Mouse (Mus musculus): Measurements from ENCODE around the gene Thsd7b. TPM values are rescaled to one million over a fixed set of nuclear protein-coding genes. Genes with fewer than 3 reads are reported as not detected.
"Not testable (repeated sequence)": the region's sequence is repeated elsewhere in the genome, so short reads cannot be mapped to it uniquely, and the experiment has no call there.

Thsd7b gene
- polyA plus RNA-seq, 1 experiment, result 0.02 TPM

GRCm38 (mm10) chr1:129644252-129644861 is 371.3 kb downstream of the Thsd7b start:
- no peak overlapping the region for H3K4me3 ChIP-seq (ENCODE audit: insufficient read depth, poor library complexity, severe bottlenecking)
- no peak overlapping the region for H3ac ChIP-seq (ENCODE audit: control insufficient read depth, insufficient read length, low read depth)
- TF ChIP-seq CTCF (IDR thresholded peaks at IDR 0.05; ENCODE audit: control insufficient read depth, insufficient read depth, insufficient read length), result no peak
- no peak for TF ChIP-seq MAX (IDR thresholded peaks at IDR 0.05)
- TF ChIP-seq MYOG (IDR thresholded peaks at IDR 0.05; ENCODE audit: control insufficient read depth, extremely low read depth, insufficient read length), result no peak
- TF ChIP-seq MYOD1 (IDR thresholded peaks at IDR 0.05; ENCODE audit: control insufficient read depth, insufficient read length, low read depth), result no peak
- no peak for TF ChIP-seq CEBPB (IDR thresholded peaks at IDR 0.05; ENCODE audit: low read depth)
- TF ChIP-seq FOSL1 (IDR thresholded peaks at IDR 0.05; ENCODE audit: insufficient read depth, low read length, poor library complexity, severe bottlenecking), result no peak
- TF ChIP-seq USF1 (IDR thresholded peaks at IDR 0.05; ENCODE audit: low read depth), result no peak
- no peaks in the 10 kb centered on the region for H3K27me3 ChIP-seq (ENCODE audit: control insufficient read depth, insufficient read depth, insufficient read length)
- no peaks in the 10 kb centered on the region for H3K79me2 ChIP-seq (ENCODE audit: control insufficient read depth, insufficient read depth)
- H3K36me3 ChIP-seq (ENCODE audit: control insufficient read depth, insufficient read depth), result no peaks in the 10 kb centered on the region
- H3K79me3 ChIP-seq (ENCODE audit: low read depth), result no peaks in the 10 kb centered on the region

- not testable (repeated sequence) for H3K4me3 ChIP-seq (ENCODE audit: insufficient read depth, poor library complexity, severe bottlenecking); H3K79me3 ChIP-seq (ENCODE audit: low read depth); H3K27me3 ChIP-seq (ENCODE audit: control insufficient read depth, insufficient read depth, insufficient read length); H3K36me3 ChIP-seq (ENCODE audit: control insufficient read depth, insufficient read depth); H3K79me2 ChIP-seq (ENCODE audit: control insufficient read depth, insufficient read depth); H3ac ChIP-seq (ENCODE audit: control insufficient read depth, insufficient read length, low read depth)
- TF ChIP-seq MYOD1 (IDR thresholded peaks at IDR 0.05; ENCODE audit: control insufficient read depth, insufficient read length, low read depth), result peak; percentile 66
- TF ChIP-seq FOSL1 (IDR thresholded peaks at IDR 0.05; ENCODE audit: insufficient read depth, low read length, poor library complexity, severe bottlenecking), result peak; percentile 23
- TF ChIP-seq CEBPB (IDR thresholded peaks at IDR 0.05; ENCODE audit: low read depth), result peak; percentile 38
These were observed 378.3 kb downstream of the Thsd7b start for GRCm38 (mm10) chr1:129651448-129651847.

- no peaks in the 10 kb centered on the region for H3K79me2 ChIP-seq (ENCODE audit: control insufficient read depth, insufficient read depth)
- H3K36me3 ChIP-seq (ENCODE audit: control insufficient read depth, insufficient read depth), result no peaks in the 10 kb centered on the region
- H3K27me3 ChIP-seq (ENCODE audit: control insufficient read depth, insufficient read depth, insufficient read length), result no peaks in the 10 kb centered on the region
- TF ChIP-seq MYOG (IDR thresholded peaks at IDR 0.05; ENCODE audit: control insufficient read depth, extremely low read depth, insufficient read length) (no peak), MAX (IDR thresholded peaks at IDR 0.05) (no peak), MYOD1 (IDR thresholded peaks at IDR 0.05; ENCODE audit: control insufficient read depth, insufficient read length, low read depth) (no peak), CTCF (IDR thresholded peaks at IDR 0.05; ENCODE audit: control insufficient read depth, insufficient read depth, insufficient read length) (no peak), CEBPB (IDR thresholded peaks at IDR 0.05; ENCODE audit: low read depth) (no peak), FOSL1 (IDR thresholded peaks at IDR 0.05; ENCODE audit: insufficient read depth, low read length, poor library complexity, severe bottlenecking) (no peak), USF1 (IDR thresholded peaks at IDR 0.05; ENCODE audit: low read depth) (no peak)
- no peak overlapping the region for H3K4me3 ChIP-seq (ENCODE audit: insufficient read depth, poor library complexity, severe bottlenecking)
- H3K79me3 ChIP-seq (ENCODE audit: low read depth), result no peaks in the 10 kb centered on the region
- no peak overlapping the region for H3ac ChIP-seq (ENCODE audit: control insufficient read depth, insufficient read length, low read depth)
These were observed 384.9 kb downstream of the Thsd7b start for GRCm38 (mm10) chr1:129658045-129658444.

GRCm38 (mm10) chr1:129675878-129676277 is 402.8 kb downstream of the Thsd7b start:
- Histone ChIP-seq H3K79me2 (ENCODE audit: control insufficient read depth, insufficient read depth) (no peaks in the 10 kb centered on the region), H3K27me3 (ENCODE audit: control insufficient read depth, insufficient read depth, insufficient read length) (no peaks in the 10 kb centered on the region), H3K36me3 (ENCODE audit: control insufficient read depth, insufficient read depth) (no peaks in the 10 kb centered on the region), H3K4me3 (ENCODE audit: insufficient read depth, poor library complexity, severe bottlenecking) (no peak overlapping the region), H3ac (ENCODE audit: control insufficient read depth, insufficient read length, low read depth) (no peak overlapping the region), H3K79me3 (ENCODE audit: low read depth) (no peaks in the 10 kb centered on the region)
- no peak for TF ChIP-seq CTCF (IDR thresholded peaks at IDR 0.05; ENCODE audit: control insufficient read depth, insufficient read depth, insufficient read length)
- no peak for TF ChIP-seq CEBPB (IDR thresholded peaks at IDR 0.05; ENCODE audit: low read depth)

- H3K79me3 ChIP-seq (ENCODE audit: low read depth), result no peaks in the 10 kb centered on the region
- no peaks in the 10 kb centered on the region for H3K36me3 ChIP-seq (ENCODE audit: control insufficient read depth, insufficient read depth)
- no peak overlapping the region for H3ac ChIP-seq (ENCODE audit: control insufficient read depth, insufficient read length, low read depth)
- no peaks in the 10 kb centered on the region for H3K27me3 ChIP-seq (ENCODE audit: control insufficient read depth, insufficient read depth, insufficient read length)
- no peak for TF ChIP-seq MAX (IDR thresholded peaks at IDR 0.05)
- no peak for TF ChIP-seq FOSL1 (IDR thresholded peaks at IDR 0.05; ENCODE audit: insufficient read depth, low read length, poor library complexity, severe bottlenecking)
- no peaks in the 10 kb centered on the region for H3K79me2 ChIP-seq (ENCODE audit: control insufficient read depth, insufficient read depth)
- H3K4me3 ChIP-seq (ENCODE audit: insufficient read depth, poor library complexity, severe bottlenecking), result no peak overlapping the region
These were observed 405.7 kb downstream of the Thsd7b start for GRCm38 (mm10) chr1:129678851-129679250.

GRCm38 (mm10) chr1:129705701-129706100 is 432.6 kb downstream of the Thsd7b start:
- TF ChIP-seq MYOD1 (IDR thresholded peaks at IDR 0.05; ENCODE audit: control insufficient read depth, insufficient read length, low read depth) (peak; percentile 15), CTCF (IDR thresholded peaks at IDR 0.05; ENCODE audit: control insufficient read depth, insufficient read depth, insufficient read length) (no peak)
- Histone ChIP-seq H3K27me3 (ENCODE audit: control insufficient read depth, insufficient read depth, insufficient read length) (no peaks in the 10 kb centered on the region), H3K79me3 (ENCODE audit: low read depth) (no peaks in the 10 kb centered on the region), H3K36me3 (ENCODE audit: control insufficient read depth, insufficient read depth) (no peaks in the 10 kb centered on the region), H3ac (ENCODE audit: control insufficient read depth, insufficient read length, low read depth) (no peak overlapping the region), H3K79me2 (ENCODE audit: control insufficient read depth, insufficient read depth) (no peaks in the 10 kb centered on the region), H3K4me3 (ENCODE audit: insufficient read depth, poor library complexity, severe bottlenecking) (no peak overlapping the region)

Measured in C2C12 (cell line).